Mouse (Mus musculus): ENCODE measurements around the gene Rsu1. TPM values are rescaled to one million over a fixed set of nuclear protein-coding genes. Genes with fewer than 3 reads are reported as not detected.

The Rsu1 gene
- polyA plus RNA-seq, 1 experiment: 81.5 TPM

DNA sequence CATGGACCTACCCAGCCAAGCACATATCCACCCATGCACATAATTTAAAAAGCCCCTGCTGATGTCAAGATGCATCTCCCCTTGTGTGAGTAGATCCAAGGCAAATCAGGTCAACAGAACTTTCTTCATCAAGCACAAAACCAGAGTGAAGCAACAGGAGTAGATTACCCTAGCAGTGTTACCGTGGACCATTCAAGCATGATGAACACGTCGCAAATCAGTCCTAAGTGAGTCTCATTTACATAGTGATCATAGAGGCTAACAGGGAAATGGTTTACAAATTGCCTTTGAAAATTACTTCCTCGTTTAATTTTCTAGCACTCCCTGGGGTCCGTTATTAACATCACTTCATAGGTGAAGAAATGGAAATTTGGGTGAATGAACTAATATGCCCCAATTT, 100.6 kb downstream of the Rsu1 start:
- H3K79me2 ChIP-seq (ENCODE audit: control insufficient read depth, insufficient read depth): no peaks in the 10 kb centered on the region
- no peak overlapping the region for H3K4me3 ChIP-seq
- H3ac ChIP-seq (ENCODE audit: control insufficient read depth, insufficient read length): no peak overlapping the region
- H3K36me3 ChIP-seq (ENCODE audit: control insufficient read depth, insufficient read depth): peaks cover 3% of the 10 kb centered on the region
- TF ChIP-seq MAX (IDR thresholded peaks at IDR 0.05; ENCODE audit: low read depth) (no peak), MYOG (IDR thresholded peaks at IDR 0.05; ENCODE audit: control insufficient read depth in 1 of 3, insufficient read depth in 1 of 3, insufficient read length in 2 of 3, low read depth in 2 of 3) (no peak), POLR2AphosphoS2 (IDR thresholded peaks at IDR 0.05; ENCODE audit: insufficient read length, low read depth) (no peak), MYOD1 (IDR thresholded peaks at IDR 0.05; ENCODE audit: control insufficient read depth in 1 of 3, insufficient read length in 2 of 3, low read depth in 2 of 3) (no peak), CEBPB (IDR thresholded peaks at IDR 0.05; ENCODE audit: insufficient read depth, poor library complexity, severe bottlenecking) (no peak), REST (IDR thresholded peaks at IDR 0.05; ENCODE audit: insufficient read depth, insufficient read length) (no peak), SRF (IDR thresholded peaks at IDR 0.05; ENCODE audit: control insufficient read depth, insufficient read length, low read depth) (no peak)
- H3K27me3 ChIP-seq (ENCODE audit: control insufficient read depth, insufficient read depth, insufficient read length): no peaks in the 10 kb centered on the region
- no peak overlapping the region for H3K4me2 ChIP-seq (ENCODE audit: low read depth)

GRCm38 (mm10) chr2:13169962-13170361, 101.3 kb downstream of the Rsu1 start:
- H3K79me2 ChIP-seq (ENCODE audit: control insufficient read depth, insufficient read depth): no peaks in the 10 kb centered on the region
- TF ChIP-seq POLR2AphosphoS2 (IDR thresholded peaks at IDR 0.05; ENCODE audit: insufficient read length, low read depth) (no peak), E2F4 (IDR thresholded peaks at IDR 0.05; ENCODE audit: insufficient read depth) (no peak), POLR2A (IDR thresholded peaks at IDR 0.05; ENCODE audit: insufficient read length, low read depth) (no peak), MYOG (IDR thresholded peaks at IDR 0.05; ENCODE audit: control insufficient read depth in 1 of 3, insufficient read depth in 1 of 3, insufficient read length in 2 of 3, low read depth in 2 of 3) (no peak), MYOD1 (IDR thresholded peaks at IDR 0.05; ENCODE audit: control insufficient read depth in 1 of 3, insufficient read length in 2 of 3, low read depth in 2 of 3) (no peak), TCF3 (IDR thresholded peaks at IDR 0.05; ENCODE audit: insufficient read length, low read depth) (no peak), CEBPB (IDR thresholded peaks at IDR 0.05; ENCODE audit: insufficient read depth, poor library complexity, severe bottlenecking) (no peak), USF1 (IDR thresholded peaks at IDR 0.05; ENCODE audit: low read depth) (no peak), MAX (IDR thresholded peaks at IDR 0.05; ENCODE audit: low read depth) (no peak)

DNA sequence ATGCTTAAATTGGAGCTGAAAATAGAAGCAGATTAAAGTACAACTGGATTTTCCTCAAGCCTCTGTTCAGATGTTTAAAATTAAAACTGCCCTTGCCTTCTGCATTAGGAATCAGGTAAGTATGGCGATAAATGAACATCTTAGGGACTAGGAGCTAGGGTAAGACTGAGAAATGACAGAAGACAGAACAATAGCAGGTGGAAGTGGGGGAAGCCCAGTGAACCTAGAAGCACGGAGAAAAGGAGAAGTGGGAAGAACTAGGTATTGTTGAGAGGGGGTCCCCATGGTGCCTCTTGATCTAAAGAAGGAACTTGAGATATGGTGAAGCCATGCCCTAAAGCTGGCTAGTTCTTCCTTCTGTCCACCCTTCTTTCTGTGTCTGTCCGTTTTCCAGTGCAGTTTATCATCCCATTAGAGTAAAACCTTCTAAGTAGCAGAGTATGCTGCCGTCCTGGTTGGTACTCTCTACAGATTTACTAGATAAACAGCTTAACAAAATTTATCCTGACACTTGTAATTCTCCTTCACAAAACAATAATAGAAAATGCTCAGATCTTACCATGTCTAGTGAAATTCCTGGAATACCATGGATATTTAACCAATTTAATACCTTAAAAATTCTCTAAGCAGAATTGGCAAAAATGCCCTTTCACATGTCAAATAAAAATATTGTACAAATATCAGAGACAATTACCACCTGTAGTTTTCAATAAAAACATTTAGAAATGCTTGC, 101.9 kb downstream of the Rsu1 start:
- H3ac ChIP-seq (ENCODE audit: control insufficient read depth, insufficient read length): no peak overlapping the region

More at GRCm38 (mm10) chr2:13169962-13170361, 101.3 kb downstream of the Rsu1 start:
- no peak overlapping the region for H3K4me2 ChIP-seq (ENCODE audit: low read depth)
- H3K36me3 ChIP-seq (ENCODE audit: control insufficient read depth, insufficient read depth): peaks cover 3% of the 10 kb centered on the region
- no peak overlapping the region for H3ac ChIP-seq (ENCODE audit: control insufficient read depth, insufficient read length)
- no peak overlapping the region for H3K4me3 ChIP-seq
- H3K27me3 ChIP-seq (ENCODE audit: control insufficient read depth, insufficient read depth, insufficient read length): no peaks in the 10 kb centered on the region

GRCm38 (mm10) chr2:13168743-13169142, 102.5 kb downstream of the Rsu1 start:
- no peak overlapping the region for H3K4me2 ChIP-seq (ENCODE audit: low read depth)
- no peak for TF ChIP-seq MYOG (IDR thresholded peaks at IDR 0.05; ENCODE audit: control insufficient read depth in 1 of 3, insufficient read depth in 1 of 3, insufficient read length in 2 of 3, low read depth in 2 of 3)
- TF ChIP-seq POLR2AphosphoS2 (IDR thresholded peaks at IDR 0.05; ENCODE audit: insufficient read length, low read depth): no peak
- no peak for TF ChIP-seq TCF3 (IDR thresholded peaks at IDR 0.05; ENCODE audit: insufficient read length, low read depth)
- no peak for TF ChIP-seq POLR2A (IDR thresholded peaks at IDR 0.05; ENCODE audit: insufficient read length, low read depth)
- no peak for TF ChIP-seq CEBPB (IDR thresholded peaks at IDR 0.05; ENCODE audit: insufficient read depth, poor library complexity, severe bottlenecking)
- TF ChIP-seq USF1 (IDR thresholded peaks at IDR 0.05; ENCODE audit: low read depth): no peak
- TF ChIP-seq SRF (IDR thresholded peaks at IDR 0.05; ENCODE audit: control insufficient read depth, insufficient read length, low read depth): no peak
- TF ChIP-seq E2F4 (IDR thresholded peaks at IDR 0.05; ENCODE audit: insufficient read depth): no peak
- TF ChIP-seq TCF12 (IDR thresholded peaks at IDR 0.05; ENCODE audit: insufficient read depth, poor library complexity, severe bottlenecking): no peak
- TF ChIP-seq MAX (IDR thresholded peaks at IDR 0.05; ENCODE audit: low read depth): no peak
- TF ChIP-seq MYOD1 (IDR thresholded peaks at IDR 0.05; ENCODE audit: control insufficient read depth in 1 of 3, insufficient read length in 2 of 3, low read depth in 2 of 3): no peak
- TF ChIP-seq REST (IDR thresholded peaks at IDR 0.05; ENCODE audit: insufficient read depth, insufficient read length): no peak
- no peaks in the 10 kb centered on the region for H3K79me2 ChIP-seq (ENCODE audit: control insufficient read depth, insufficient read depth)
- H3K4me3 ChIP-seq: no peak overlapping the region
- H3ac ChIP-seq (ENCODE audit: control insufficient read depth, insufficient read length): no peak overlapping the region
- H3K36me3 ChIP-seq (ENCODE audit: control insufficient read depth, insufficient read depth): peaks cover 3% of the 10 kb centered on the region
- H3K27me3 ChIP-seq (ENCODE audit: control insufficient read depth, insufficient read depth, insufficient read length): no peaks in the 10 kb centered on the region

More for the DNA sequence above, 101.9 kb downstream of the Rsu1 start:
- H3K36me3 ChIP-seq (ENCODE audit: control insufficient read depth, insufficient read depth): peaks cover 3% of the 10 kb centered on the region
- no peak overlapping the region for H3K4me2 ChIP-seq (ENCODE audit: low read depth)
- no peaks in the 10 kb centered on the region for H3K79me2 ChIP-seq (ENCODE audit: control insufficient read depth, insufficient read depth)
- no peak for TF ChIP-seq REST (IDR thresholded peaks at IDR 0.05; ENCODE audit: insufficient read depth, insufficient read length)
- TF ChIP-seq MAX (IDR thresholded peaks at IDR 0.05; ENCODE audit: low read depth): no peak
- TF ChIP-seq E2F4 (IDR thresholded peaks at IDR 0.05; ENCODE audit: insufficient read depth): no peak
- TF ChIP-seq POLR2A (IDR thresholded peaks at IDR 0.05; ENCODE audit: insufficient read length, low read depth): no peak
- no peak for TF ChIP-seq MYOD1 (IDR thresholded peaks at IDR 0.05; ENCODE audit: control insufficient read depth in 1 of 3, insufficient read length in 2 of 3, low read depth in 2 of 3)
- no peak for TF ChIP-seq CEBPB (IDR thresholded peaks at IDR 0.05; ENCODE audit: insufficient read depth, poor library complexity, severe bottlenecking)
- no peak for TF ChIP-seq USF1 (IDR thresholded peaks at IDR 0.05; ENCODE audit: low read depth)
- TF ChIP-seq TCF3 (IDR thresholded peaks at IDR 0.05; ENCODE audit: insufficient read length, low read depth): no peak
- TF ChIP-seq TCF12 (IDR thresholded peaks at IDR 0.05; ENCODE audit: insufficient read depth, poor library complexity, severe bottlenecking): no peak
- no peak for TF ChIP-seq MYOG (IDR thresholded peaks at IDR 0.05; ENCODE audit: control insufficient read depth in 1 of 3, insufficient read depth in 1 of 3, insufficient read length in 2 of 3, low read depth in 2 of 3)
- no peak for TF ChIP-seq POLR2AphosphoS2 (IDR thresholded peaks at IDR 0.05; ENCODE audit: insufficient read length, low read depth)
- TF ChIP-seq SRF (IDR thresholded peaks at IDR 0.05; ENCODE audit: control insufficient read depth, insufficient read length, low read depth): no peak
- H3K4me3 ChIP-seq: no peak overlapping the region
- H3K27me3 ChIP-seq (ENCODE audit: control insufficient read depth, insufficient read depth, insufficient read length): no peaks in the 10 kb centered on the region

Data from myocyte (in vitro differentiated cells).